Mouse (Mus musculus): ENCODE data around the gene Usp29. TPM values are rescaled to one million over a fixed set of nuclear protein-coding genes. Genes with fewer than 3 reads are reported as not detected.
"Not testable (repeated sequence)": the region's sequence is repeated elsewhere in the genome, so short reads cannot be mapped to it uniquely, and the experiment has no call there.

Gene Usp29
- polyA plus RNA-seq, 1 experiment, result 3.4 TPM

GRCm38 (mm10) chr7:6956576-6956975 is 226.2 kb downstream of the Usp29 start:
- TF ChIP-seq MAX (IDR thresholded peaks at IDR 0.05), result no peak
- TF ChIP-seq CTCF (IDR thresholded peaks at IDR 0.05; ENCODE audit: control insufficient read depth, insufficient read depth, insufficient read length), result no peak
- TF ChIP-seq USF1 (IDR thresholded peaks at IDR 0.05; ENCODE audit: low read depth), result no peak
- TF ChIP-seq FOSL1 (IDR thresholded peaks at IDR 0.05; ENCODE audit: insufficient read depth, low read length, poor library complexity, severe bottlenecking), result no peak
- no peak for TF ChIP-seq CEBPB (IDR thresholded peaks at IDR 0.05; ENCODE audit: low read depth)
- no peak for TF ChIP-seq MYOG (IDR thresholded peaks at IDR 0.05; ENCODE audit: control insufficient read depth, extremely low read depth, insufficient read length)
- no peak for TF ChIP-seq MYOD1 (IDR thresholded peaks at IDR 0.05; ENCODE audit: control insufficient read depth, insufficient read length, low read depth)
- H3ac ChIP-seq (ENCODE audit: control insufficient read depth, insufficient read length, low read depth), result no peak overlapping the region
- H3K36me3 ChIP-seq (ENCODE audit: control insufficient read depth, insufficient read depth), result no peaks in the 10 kb centered on the region
- no peaks in the 10 kb centered on the region for H3K79me3 ChIP-seq (ENCODE audit: low read depth)
- H3K27me3 ChIP-seq (ENCODE audit: control insufficient read depth, insufficient read depth, insufficient read length), result no peaks in the 10 kb centered on the region
- no peaks in the 10 kb centered on the region for H3K79me2 ChIP-seq (ENCODE audit: control insufficient read depth, insufficient read depth)
- H3K4me3 ChIP-seq (ENCODE audit: insufficient read depth, poor library complexity, severe bottlenecking), result no peak overlapping the region

DNA sequence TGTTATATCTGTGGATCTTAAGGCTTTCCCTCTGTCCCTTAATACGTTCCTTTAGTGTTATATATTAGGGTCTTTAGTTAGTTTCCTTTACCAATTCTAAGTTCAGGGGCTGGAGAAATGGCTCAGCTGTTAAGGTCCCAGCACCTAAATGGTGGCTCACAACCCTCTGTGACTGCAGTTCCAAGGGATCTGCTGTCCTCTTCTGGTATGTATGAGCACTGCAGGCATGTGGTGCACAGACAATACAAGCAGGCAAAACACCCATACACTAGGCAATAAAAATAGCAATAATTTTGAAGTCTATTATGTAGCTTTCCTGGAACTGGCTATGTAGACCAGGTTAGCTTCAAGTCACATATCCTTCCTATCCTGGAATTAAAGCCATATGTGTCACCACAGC is 228.2 kb downstream of the Usp29 start:
- Histone ChIP-seq H3K27me3 (ENCODE audit: control insufficient read depth, insufficient read depth, insufficient read length) (no peaks in the 10 kb centered on the region), H3ac (ENCODE audit: control insufficient read depth, insufficient read length, low read depth) (no peak overlapping the region), H3K36me3 (ENCODE audit: control insufficient read depth, insufficient read depth) (no peaks in the 10 kb centered on the region), H3K4me3 (ENCODE audit: insufficient read depth, poor library complexity, severe bottlenecking) (no peak overlapping the region), H3K79me2 (ENCODE audit: control insufficient read depth, insufficient read depth) (no peaks in the 10 kb centered on the region), H3K79me3 (ENCODE audit: low read depth) (no peaks in the 10 kb centered on the region)
- no peak for TF ChIP-seq MYOG (IDR thresholded peaks at IDR 0.05; ENCODE audit: control insufficient read depth, extremely low read depth, insufficient read length)
- TF ChIP-seq CTCF (IDR thresholded peaks at IDR 0.05; ENCODE audit: control insufficient read depth, insufficient read depth, insufficient read length), result no peak
- no peak for TF ChIP-seq MYOD1 (IDR thresholded peaks at IDR 0.05; ENCODE audit: control insufficient read depth, insufficient read length, low read depth)
- TF ChIP-seq FOSL1 (IDR thresholded peaks at IDR 0.05; ENCODE audit: insufficient read depth, low read length, poor library complexity, severe bottlenecking), result no peak

DNA sequence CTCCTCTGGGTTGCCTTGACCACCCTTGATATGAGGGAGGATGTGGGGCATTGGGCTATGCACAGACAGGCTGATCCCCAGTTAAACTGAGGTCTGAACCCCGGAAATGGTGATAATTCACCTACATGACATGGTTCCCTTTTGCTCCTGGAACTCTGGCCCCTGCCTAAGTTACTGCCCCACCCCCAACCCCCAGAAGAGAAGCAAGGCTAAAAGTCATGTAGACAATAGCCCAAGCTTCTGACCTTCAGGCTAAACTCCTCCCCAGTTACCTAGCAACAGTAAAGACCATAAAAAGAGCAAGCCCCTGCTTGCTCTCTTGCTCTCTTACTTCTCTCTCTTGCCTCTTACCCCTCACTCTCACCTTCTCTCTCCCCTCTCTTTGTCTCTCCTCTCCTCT is 243.2 kb downstream of the Usp29 start:
- H3K36me3 ChIP-seq (ENCODE audit: control insufficient read depth, insufficient read depth), result no peaks in the 10 kb centered on the region
- no peak overlapping the region for H3ac ChIP-seq (ENCODE audit: control insufficient read depth, insufficient read length, low read depth)
- no peaks in the 10 kb centered on the region for H3K79me2 ChIP-seq (ENCODE audit: control insufficient read depth, insufficient read depth)
- no peak for TF ChIP-seq MAX (IDR thresholded peaks at IDR 0.05)
- no peak for TF ChIP-seq CTCF (IDR thresholded peaks at IDR 0.05; ENCODE audit: control insufficient read depth, insufficient read depth, insufficient read length)
- TF ChIP-seq USF1 (IDR thresholded peaks at IDR 0.05; ENCODE audit: low read depth), result no peak
- no peak for TF ChIP-seq MYOD1 (IDR thresholded peaks at IDR 0.05; ENCODE audit: control insufficient read depth, insufficient read length, low read depth)
- TF ChIP-seq CEBPB (IDR thresholded peaks at IDR 0.05; ENCODE audit: low read depth), result no peak
- TF ChIP-seq FOSL1 (IDR thresholded peaks at IDR 0.05; ENCODE audit: insufficient read depth, low read length, poor library complexity, severe bottlenecking), result no peak
- TF ChIP-seq MYOG (IDR thresholded peaks at IDR 0.05; ENCODE audit: control insufficient read depth, extremely low read depth, insufficient read length), result no peak
- no peaks in the 10 kb centered on the region for H3K27me3 ChIP-seq (ENCODE audit: control insufficient read depth, insufficient read depth, insufficient read length)
- no peak overlapping the region for H3K4me3 ChIP-seq (ENCODE audit: insufficient read depth, poor library complexity, severe bottlenecking)
- no peaks in the 10 kb centered on the region for H3K79me3 ChIP-seq (ENCODE audit: low read depth)

- Histone ChIP-seq H3K79me3 (ENCODE audit: low read depth) (no peaks in the 10 kb centered on the region), H3ac (ENCODE audit: control insufficient read depth, insufficient read length, low read depth) (no peak overlapping the region), H3K36me3 (ENCODE audit: control insufficient read depth, insufficient read depth) (no peaks in the 10 kb centered on the region), H3K4me3 (ENCODE audit: insufficient read depth, poor library complexity, severe bottlenecking) (no peak overlapping the region), H3K27me3 (ENCODE audit: control insufficient read depth, insufficient read depth, insufficient read length) (no peaks in the 10 kb centered on the region), H3K79me2 (ENCODE audit: control insufficient read depth, insufficient read depth) (no peaks in the 10 kb centered on the region)
- TF ChIP-seq FOSL1 (IDR thresholded peaks at IDR 0.05; ENCODE audit: insufficient read depth, low read length, poor library complexity, severe bottlenecking) (no peak), CEBPB (IDR thresholded peaks at IDR 0.05; ENCODE audit: low read depth) (no peak), MYOG (IDR thresholded peaks at IDR 0.05; ENCODE audit: control insufficient read depth, extremely low read depth, insufficient read length) (no peak), CTCF (IDR thresholded peaks at IDR 0.05; ENCODE audit: control insufficient read depth, insufficient read depth, insufficient read length) (no peak), MYOD1 (IDR thresholded peaks at IDR 0.05; ENCODE audit: control insufficient read depth, insufficient read length, low read depth) (no peak), MAX (IDR thresholded peaks at IDR 0.05) (no peak), USF1 (IDR thresholded peaks at IDR 0.05; ENCODE audit: low read depth) (no peak)
These were observed 246.5 kb downstream of the Usp29 start for GRCm38 (mm10) chr7:6976890-6977289.

GRCm38 (mm10) chr7:6995251-6995650 is 264.9 kb downstream of the Usp29 start, which contains the start of gene Aurkc:
Gene Aurkc (plus strand): TSS chr7:6995300.
- H3K36me3 ChIP-seq (ENCODE audit: control insufficient read depth, insufficient read depth); H3K4me3 ChIP-seq (ENCODE audit: insufficient read depth, poor library complexity, severe bottlenecking); H3K79me3 ChIP-seq (ENCODE audit: low read depth); H3K27me3 ChIP-seq (ENCODE audit: control insufficient read depth, insufficient read depth, insufficient read length); H3K79me2 ChIP-seq (ENCODE audit: control insufficient read depth, insufficient read depth); H3ac ChIP-seq (ENCODE audit: control insufficient read depth, insufficient read length, low read depth): not testable (repeated sequence)

DNA sequence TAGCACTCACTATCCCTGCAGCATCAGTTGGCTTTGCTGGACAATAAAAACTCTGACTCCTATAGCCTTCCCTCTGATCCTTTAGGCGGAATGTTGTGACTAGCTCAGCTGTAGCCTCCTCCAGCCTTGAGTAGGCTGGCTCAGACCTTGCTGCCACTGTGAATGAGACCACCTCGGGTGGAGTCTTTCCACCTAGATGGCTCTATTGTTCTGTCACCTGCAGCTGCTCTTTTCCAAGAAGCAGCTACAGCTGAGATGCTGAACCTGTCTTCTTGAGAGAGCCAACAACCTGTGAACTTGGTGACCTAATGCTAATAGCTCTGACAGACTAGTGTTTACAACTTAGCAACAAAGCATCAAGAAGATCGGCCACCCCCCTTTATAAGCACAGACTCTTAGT is 268.5 kb downstream of the Usp29 start:
- not testable (repeated sequence) for H3K4me3 ChIP-seq (ENCODE audit: insufficient read depth, poor library complexity, severe bottlenecking); H3K27me3 ChIP-seq (ENCODE audit: control insufficient read depth, insufficient read depth, insufficient read length); H3K36me3 ChIP-seq (ENCODE audit: control insufficient read depth, insufficient read depth); H3K79me2 ChIP-seq (ENCODE audit: control insufficient read depth, insufficient read depth); H3ac ChIP-seq (ENCODE audit: control insufficient read depth, insufficient read length, low read depth); H3K79me3 ChIP-seq (ENCODE audit: low read depth)

- H3K36me3 ChIP-seq (ENCODE audit: control insufficient read depth, insufficient read depth); H3K4me3 ChIP-seq (ENCODE audit: insufficient read depth, poor library complexity, severe bottlenecking); H3K79me2 ChIP-seq (ENCODE audit: control insufficient read depth, insufficient read depth); H3K27me3 ChIP-seq (ENCODE audit: control insufficient read depth, insufficient read depth, insufficient read length); H3K79me3 ChIP-seq (ENCODE audit: low read depth); H3ac ChIP-seq (ENCODE audit: control insufficient read depth, insufficient read length, low read depth): not testable (repeated sequence)
These were observed 275.1 kb downstream of the Usp29 start for GRCm38 (mm10) chr7:7005441-7005840.

Small RNA genes lying within 50 kb of the gene (microRNA-seq; reads per million reads assigned to microRNA genes)
- 3.9 reads per million, percentile 49 among the genes with 10 or more reads in this experiment for gene Mir3099 (ENCODE audit: borderline microRNAs expressed)

Other genes with a start within 250 kb of the Usp29 start
- gene Olfr5, start 243.6 kb upstream of the Usp29 start, polyA plus RNA-seq (2012; fragmentation: generic; extraction: Trizol), result not detected
- not detected for gene Olfr1347, start 230.8 kb upstream of the Usp29 start, polyA plus RNA-seq (2012; fragmentation: generic; extraction: Trizol)
- not detected for gene Olfr1348, start 221.8 kb upstream of the Usp29 start, polyA plus RNA-seq (2012; fragmentation: generic; extraction: Trizol)
- gene Olfr1349, start 207.6 kb upstream of the Usp29 start, polyA plus RNA-seq (2012; fragmentation: generic; extraction: Trizol), result not detected
- not detected for gene Olfr1350, start 165.7 kb upstream of the Usp29 start, polyA plus RNA-seq (2012; fragmentation: generic; extraction: Trizol)
- gene Zim1, start 34.1 kb upstream of the Usp29 start, polyA plus RNA-seq (2012; fragmentation: generic; extraction: Trizol), result 1.2 TPM
- 53.8 TPM for gene Peg3, start 147 bp upstream of the Usp29 start, polyA plus RNA-seq (2012; fragmentation: generic; extraction: Trizol)